Mouse (Mus musculus) heart, postnatal 36 days (tissue): ENCODE results near the gene Ptpn3. TPM values are rescaled to one million over a fixed set of nuclear protein-coding genes. Genes with fewer than 3 reads are reported as not detected.

Experiments
- DNase-seq, 2 experiments: peaks; one replicate each; pipeline ENCODE4 v3.0.0; 2021 to 2022
- intact Hi-C: fragments of 180-260 bp; cut with DNase I; formaldehyde crosslinking; loops from one replicate; pipeline ENCODE4 v1.15.1; 2025
- total RNA-seq, 2 experiments: library from RNA; stranded (reverse); gene quantifications; 2 replicates each; pipeline ENCODE4 v1.2.3; 2021

Ptpn3 gene
- total RNA-seq, 2 experiments from 2014 or later = 38.6 to 47.2 TPM

- DNase-seq = no peak
- intact Hi-C loops = no loop called here
Observed at GRCm38 (mm10) chr4:57178881-57179280, 122.8 kb downstream of the Ptpn3 start.

- intact Hi-C loops = no loop called here
- no peak for DNase-seq
Observed at GRCm38 (mm10) chr4:57175329-57175728, 126.3 kb downstream of the Ptpn3 start.

GRCm38 (mm10) chr4:57172861-57173260 is 128.8 kb downstream of the Ptpn3 start:
- intact Hi-C loops = no loop called here
- no peak for DNase-seq

- DNase-seq = no peak
- intact Hi-C loops = no loop called here
Observed at GRCm38 (mm10) chr4:57171817-57172216, 129.8 kb downstream of the Ptpn3 start.

- no peak for DNase-seq
- intact Hi-C loops = loop anchor here (2.0 kb wide), 1 partner anchor 30 kb away; no protein-coding TSS in a partner anchor
Observed at GRCm38 (mm10) chr4:57168680-57169079, 133.0 kb downstream of the Ptpn3 start.

GRCm38 (mm10) chr4:57168277-57168676 is 133.4 kb downstream of the Ptpn3 start:
- DNase-seq = no peak
- intact Hi-C loops = loop anchor here (2.0 kb wide), 1 partner anchor 31 kb away; no protein-coding TSS in a partner anchor

- DNase-seq = no peak
- intact Hi-C loops = no loop called here
Observed at GRCm38 (mm10) chr4:57166922-57167870, 134.4 kb downstream of the Ptpn3 start.

GRCm38 (mm10) chr4:57165654-57166053 is 136.0 kb downstream of the Ptpn3 start:
- intact Hi-C loops = no loop called here
- no peak for DNase-seq

- intact Hi-C loops = no loop called here
- DNase-seq = no peak
Observed at GRCm38 (mm10) chr4:57164578-57165210, 136.9 kb downstream of the Ptpn3 start.

GRCm38 (mm10) chr4:57162789-57163722 is 138.6 kb downstream of the Ptpn3 start:
- intact Hi-C loops = no loop called here
- no peak for DNase-seq

- no peak for DNase-seq
- intact Hi-C loops = no loop called here
Observed at GRCm38 (mm10) chr4:57160571-57160970, 141.1 kb downstream of the Ptpn3 start.

GRCm38 (mm10) chr4:57156549-57157169 is 145.0 kb downstream of the Ptpn3 start:
- DNase-seq = no peak
- intact Hi-C loops = no loop called here

- intact Hi-C loops = no loop called here
- no peak for DNase-seq
Observed at GRCm38 (mm10) chr4:57153838-57154237, 147.8 kb downstream of the Ptpn3 start.

GRCm38 (mm10) chr4:57153068-57153835 is 148.4 kb downstream of the Ptpn3 start:
- peak; percentile 38 to 40 for DNase-seq
- intact Hi-C loops = no loop called here

- intact Hi-C loops = loop anchor here (10.0 kb wide), 1 partner anchor 167 kb away; no protein-coding TSS in a partner anchor
- no peak for DNase-seq
Observed at GRCm38 (mm10) chr4:57148182-57148581, 153.5 kb downstream of the Ptpn3 start.

- intact Hi-C loops = loop anchor here (1.0 to 10.0 kb wide), 4 partner anchors 22 to 172 kb away; no protein-coding TSS in a partner anchor
- DNase-seq = peak; percentile 80
Observed at GRCm38 (mm10) chr4:57143026-57143937, 158.4 kb downstream of the Ptpn3 start, which contains the start of gene Epb41l4b. Epb41l4b (minus strand) TSS chr4:57143437.

- intact Hi-C loops = loop anchor here (1.0 to 10.0 kb wide), 4 partner anchors 22 to 172 kb away; no protein-coding TSS in a partner anchor
- peak in 1 of 2 experiments; percentile 15 for DNase-seq
Observed at GRCm38 (mm10) chr4:57142374-57143025, 159.1 kb downstream of the Ptpn3 start.
